Mouse (Mus musculus) adrenal gland, adult 18-20 months (tissue): ENCODE results near the gene Agtpbp1. TPM values are rescaled to one million over a fixed set of nuclear protein-coding genes. Genes with fewer than 3 reads are reported as not detected.

Experiments
- DNase-seq, 2 experiments: peaks; one replicate each; pipeline ENCODE4 v3.0.0; 2021 to 2022; ENCODE audit warnings: low spot score in 2 of 2
- total RNA-seq, 2 experiments: library from RNA; stranded (reverse); gene quantifications; 1 replicate in 1 of 2; 2 replicates in 1 of 2; pipeline ENCODE4 v1.2.3; 2021

Agtpbp1 gene
- total RNA-seq, 2 experiments from 2014 or later: 35.6 to 46.0 TPM

DNA sequence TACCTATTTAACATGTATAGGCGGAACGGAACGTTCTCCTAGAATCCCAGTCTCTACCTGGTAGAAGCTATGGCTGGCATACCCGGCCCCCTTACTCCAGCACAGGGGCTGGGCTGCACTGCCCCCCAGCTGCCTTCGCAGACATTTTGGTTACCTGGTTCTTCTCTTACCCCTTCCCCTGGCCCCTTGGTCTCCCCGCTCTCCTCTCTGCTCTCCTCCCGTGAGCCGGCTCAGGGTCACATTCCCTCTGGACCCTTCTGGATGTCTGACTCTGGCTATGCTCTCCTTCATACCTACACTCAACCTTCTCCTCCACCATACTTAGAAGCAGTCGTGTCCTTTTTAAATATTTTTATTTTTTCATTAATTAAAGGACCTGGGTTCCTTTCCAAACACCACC lies 546 bp downstream of the Agtpbp1 start:
- DNase-seq: peak; percentile 25 to 42

DNA sequence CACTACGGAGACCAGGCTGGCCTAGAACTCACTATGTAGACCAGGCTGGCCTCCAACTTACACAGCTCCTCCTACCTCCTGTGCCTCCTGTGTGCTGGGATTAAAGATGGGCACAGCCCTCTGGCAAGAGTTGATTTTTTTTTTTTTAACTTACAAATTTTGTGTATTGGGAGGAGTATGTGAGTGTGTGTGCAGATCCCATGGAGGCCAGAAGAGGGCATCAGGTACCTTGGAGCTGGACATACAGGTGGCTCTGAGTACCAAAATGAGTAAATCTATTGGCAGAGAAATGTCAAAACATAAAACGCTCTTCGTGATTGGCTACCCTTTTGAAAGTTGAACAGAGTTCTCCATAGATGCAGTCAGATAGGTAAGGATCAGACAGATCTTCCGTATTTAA lies 4.1 kb downstream of the Agtpbp1 start:
- DNase-seq: no peak

DNA sequence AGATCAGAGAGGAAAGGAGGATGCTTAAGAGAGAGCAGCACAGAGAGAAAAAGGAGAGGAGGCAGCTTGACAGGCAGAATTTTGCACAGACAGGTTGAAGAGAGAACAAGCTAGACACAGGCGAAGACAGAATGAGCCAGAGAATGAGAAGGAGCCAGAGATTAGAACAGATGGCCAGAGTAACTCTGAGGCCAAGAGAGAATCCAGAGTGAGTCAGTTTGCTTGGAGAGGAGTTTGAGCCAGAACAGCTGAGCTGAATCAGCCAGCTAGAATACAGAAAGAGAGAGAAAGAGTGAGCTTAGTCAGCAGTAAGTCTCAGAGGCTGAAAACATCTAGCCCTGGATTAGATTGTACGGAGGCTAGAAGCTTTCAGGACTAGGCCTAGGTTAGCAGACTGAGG lies 12.5 kb downstream of the Agtpbp1 start:
- DNase-seq: no peak

DNA sequence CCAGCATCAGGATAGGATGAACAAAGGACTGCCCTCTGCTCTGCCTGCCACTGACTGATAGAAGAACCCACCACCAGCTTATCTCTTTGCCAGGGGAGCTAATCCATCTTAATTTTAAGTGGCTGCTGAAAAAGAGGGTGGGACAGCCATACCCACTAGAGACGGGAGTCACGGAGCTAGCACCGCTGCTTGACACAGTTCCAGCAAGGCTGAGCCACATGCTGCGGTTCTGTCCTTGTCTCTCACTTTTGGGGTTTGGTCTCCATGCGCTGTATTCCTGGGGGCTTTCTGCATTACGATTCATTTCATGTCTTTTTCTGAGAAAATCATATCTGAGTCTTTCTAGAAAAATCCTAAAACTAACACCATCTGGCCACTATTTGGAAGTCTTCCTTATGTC lies 13.9 kb downstream of the Agtpbp1 start:
- no peak for DNase-seq

DNA sequence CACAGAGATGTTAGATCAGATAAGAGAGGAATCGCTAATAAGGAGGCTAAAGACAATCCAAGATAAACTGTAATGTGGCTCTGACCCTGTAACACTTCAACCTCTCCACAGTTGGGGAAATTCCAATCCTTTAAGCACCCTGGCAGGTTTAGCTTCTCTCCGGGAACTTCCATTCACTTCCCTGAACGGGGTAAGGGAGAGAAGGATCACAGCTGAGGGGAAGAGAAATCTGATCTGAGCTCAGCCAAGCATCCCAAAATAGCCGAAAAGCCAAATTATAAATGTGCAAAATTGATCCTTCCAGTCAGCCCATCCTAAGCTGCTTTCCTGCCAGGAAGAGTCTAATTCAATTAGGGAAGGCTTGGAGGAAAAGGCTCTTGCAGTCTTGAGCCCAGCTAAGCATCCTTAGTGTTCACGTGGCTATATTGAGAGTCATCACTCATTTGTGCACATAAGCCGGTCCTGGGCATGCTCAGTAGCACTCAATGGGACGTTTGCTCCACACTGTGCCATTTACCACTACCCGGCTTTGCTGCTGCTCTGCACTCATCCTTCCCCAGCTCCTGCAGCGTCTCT lies 19.0 kb downstream of the Agtpbp1 start:
- no peak for DNase-seq

DNA sequence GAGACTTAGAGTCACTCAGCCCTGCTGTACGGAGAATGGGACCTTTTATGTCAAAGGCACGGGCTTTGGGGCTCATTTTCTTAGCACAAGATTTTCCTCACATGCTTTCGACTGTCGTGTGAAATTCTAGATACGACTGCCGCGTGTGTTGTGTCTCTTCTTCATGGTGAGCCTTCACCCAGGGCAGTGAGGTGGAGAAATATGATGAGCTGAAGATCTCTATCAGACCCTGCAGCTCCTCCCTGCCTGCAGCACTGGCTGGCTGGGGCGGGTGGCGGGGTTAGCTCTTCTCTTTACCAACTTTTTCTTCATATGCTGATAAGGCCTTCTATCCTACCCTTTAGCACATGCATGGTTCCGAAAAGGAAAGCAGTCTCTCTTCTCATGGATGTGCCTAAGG lies 20.1 kb downstream of the Agtpbp1 start:
- no peak for DNase-seq

DNA sequence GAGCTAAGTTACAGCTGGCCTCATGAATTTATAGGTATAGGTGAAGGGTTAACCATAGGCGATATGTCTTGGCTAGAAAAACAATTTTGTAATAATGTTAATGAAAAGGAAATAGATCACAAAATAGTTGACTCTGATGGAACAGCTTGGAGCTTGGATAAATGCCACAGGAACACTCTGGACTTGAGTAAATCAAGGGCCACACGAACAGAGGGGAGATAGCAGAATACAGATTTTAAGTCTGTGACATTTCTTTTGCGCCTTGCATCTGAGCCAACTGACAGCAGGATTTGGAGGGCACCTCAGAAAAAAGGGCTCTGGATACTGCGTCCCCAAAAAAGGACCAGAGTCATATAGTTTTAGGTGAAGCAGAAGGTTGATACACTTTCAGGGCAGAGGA lies 20.5 kb downstream of the Agtpbp1 start:
- DNase-seq: no peak

DNA sequence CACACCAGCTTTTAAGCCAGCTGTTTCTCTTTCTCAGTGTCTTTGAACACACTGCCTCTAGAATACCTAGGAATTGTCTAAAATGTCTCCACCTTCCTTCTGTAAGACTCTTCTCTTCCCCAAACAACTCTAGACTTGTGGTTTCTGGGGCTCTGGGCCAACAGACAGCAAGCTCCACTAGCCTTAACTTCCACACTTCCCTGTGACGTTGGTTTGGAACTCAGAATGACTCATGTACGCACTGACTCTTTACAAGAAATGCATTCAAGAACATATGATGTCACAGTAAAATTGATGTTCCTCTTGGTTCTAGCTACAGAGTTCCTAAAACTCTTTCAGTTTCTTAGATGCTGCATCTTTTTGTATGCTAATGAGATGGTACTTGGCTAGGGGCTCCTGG lies 22.6 kb downstream of the Agtpbp1 start:
- no peak for DNase-seq

DNA sequence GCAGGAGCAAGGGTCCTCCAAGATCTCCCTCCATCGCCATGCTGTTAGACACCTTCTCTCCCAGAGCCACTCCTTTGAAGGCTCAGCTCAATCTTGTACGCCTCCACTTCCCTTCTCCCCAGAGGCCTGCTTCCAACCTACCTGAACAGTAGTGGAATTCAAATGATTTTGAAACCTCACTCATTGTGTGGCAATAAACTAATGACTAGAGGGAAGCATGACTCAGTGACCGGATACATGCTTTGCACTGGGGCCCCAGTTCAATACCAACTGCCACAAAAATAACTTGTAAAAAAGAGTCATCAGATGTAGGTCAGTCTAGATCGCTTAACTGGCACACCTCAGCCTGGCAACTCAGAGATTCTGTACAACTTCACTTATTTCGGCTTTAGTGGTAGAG lies 26.3 kb downstream of the Agtpbp1 start:
- DNase-seq: no peak

DNA sequence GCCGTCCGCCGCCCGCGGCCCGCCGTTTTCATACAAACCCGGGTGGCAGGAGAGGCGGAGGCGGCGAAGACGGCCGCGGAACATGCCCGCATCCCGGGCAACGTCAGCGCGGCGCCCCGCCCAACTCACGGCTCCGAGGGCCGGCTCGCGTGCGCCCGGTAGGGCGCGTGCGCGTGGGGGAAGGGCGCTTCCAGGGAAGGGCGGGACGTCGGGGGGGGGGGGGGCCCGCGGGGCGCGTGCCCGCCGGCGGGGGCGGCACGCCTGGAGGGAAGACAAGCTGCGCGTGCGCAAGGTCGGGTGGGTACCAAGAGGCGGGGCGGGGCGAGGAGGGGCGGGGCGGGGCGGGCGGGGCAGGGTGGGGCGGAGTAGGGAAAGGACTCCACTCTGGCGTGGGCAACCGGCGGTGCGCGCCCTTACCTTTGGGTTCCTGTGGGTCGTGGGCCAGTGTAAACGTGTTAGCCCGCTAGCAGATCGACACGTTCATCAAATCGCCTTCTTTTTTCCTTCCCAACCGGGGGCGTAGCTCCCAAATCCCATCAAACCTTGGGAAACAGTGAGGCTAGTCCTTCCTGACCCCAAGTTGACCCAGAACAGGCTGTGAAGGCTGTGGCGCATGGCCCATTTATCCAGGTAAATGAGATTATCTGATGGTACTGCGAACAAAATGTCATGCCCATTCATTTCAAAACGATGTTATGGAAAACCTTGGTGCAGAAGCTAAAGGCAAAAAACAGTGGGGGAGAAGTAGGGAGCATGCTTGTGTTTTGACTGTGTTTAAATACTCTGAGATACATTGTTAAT lies 27.6 kb downstream of the Agtpbp1 start:
- DNase-seq: peak; percentile 88 to 92

DNA sequence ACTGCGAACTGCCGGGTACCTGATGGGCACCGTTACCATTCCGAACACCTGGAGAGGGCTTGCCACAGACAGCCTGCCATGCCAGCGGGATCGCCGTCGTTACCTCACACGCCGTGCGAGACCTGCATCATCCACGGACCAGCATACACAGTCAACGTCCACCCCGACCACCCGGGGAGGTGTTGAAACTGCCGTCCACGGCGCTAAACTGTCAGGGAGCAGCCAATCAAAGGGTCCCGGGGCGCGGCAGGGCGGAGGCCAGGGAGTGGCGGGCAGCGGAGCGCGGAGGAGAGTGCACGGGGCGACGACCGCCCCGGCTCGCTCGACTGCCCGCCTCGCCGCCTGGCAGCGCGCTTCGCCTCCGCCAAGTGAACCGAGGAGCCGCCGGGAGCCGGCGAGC lies 28.4 kb downstream of the Agtpbp1 start:
- DNase-seq: peak; percentile 58 to 60

DNA sequence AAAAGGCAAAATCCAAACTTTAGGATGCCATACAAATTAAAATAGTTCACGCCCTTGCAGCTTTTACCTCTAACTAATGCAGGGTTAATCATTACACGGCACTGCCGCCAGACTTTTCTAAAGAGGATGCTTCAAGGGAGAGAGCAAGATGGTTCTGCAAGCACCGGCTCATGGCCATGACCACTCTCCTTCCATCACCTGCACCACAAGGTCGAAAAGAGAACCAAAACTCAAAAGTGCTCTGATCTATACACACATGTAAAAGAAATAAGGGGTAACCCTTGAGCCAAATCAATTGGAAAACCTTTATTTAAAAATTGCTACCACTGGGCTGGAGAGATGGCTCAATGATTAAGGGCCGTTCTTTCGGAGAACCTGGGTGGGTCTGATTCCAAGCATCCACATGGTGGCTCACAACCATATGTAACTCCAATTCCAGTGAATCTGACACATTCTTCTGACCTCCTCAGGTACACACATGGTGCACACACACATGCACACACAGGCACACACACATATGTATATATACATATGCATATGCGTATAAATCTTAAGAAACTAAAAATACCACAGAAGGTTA lies 29.3 kb downstream of the Agtpbp1 start:
- DNase-seq: no peak

DNA sequence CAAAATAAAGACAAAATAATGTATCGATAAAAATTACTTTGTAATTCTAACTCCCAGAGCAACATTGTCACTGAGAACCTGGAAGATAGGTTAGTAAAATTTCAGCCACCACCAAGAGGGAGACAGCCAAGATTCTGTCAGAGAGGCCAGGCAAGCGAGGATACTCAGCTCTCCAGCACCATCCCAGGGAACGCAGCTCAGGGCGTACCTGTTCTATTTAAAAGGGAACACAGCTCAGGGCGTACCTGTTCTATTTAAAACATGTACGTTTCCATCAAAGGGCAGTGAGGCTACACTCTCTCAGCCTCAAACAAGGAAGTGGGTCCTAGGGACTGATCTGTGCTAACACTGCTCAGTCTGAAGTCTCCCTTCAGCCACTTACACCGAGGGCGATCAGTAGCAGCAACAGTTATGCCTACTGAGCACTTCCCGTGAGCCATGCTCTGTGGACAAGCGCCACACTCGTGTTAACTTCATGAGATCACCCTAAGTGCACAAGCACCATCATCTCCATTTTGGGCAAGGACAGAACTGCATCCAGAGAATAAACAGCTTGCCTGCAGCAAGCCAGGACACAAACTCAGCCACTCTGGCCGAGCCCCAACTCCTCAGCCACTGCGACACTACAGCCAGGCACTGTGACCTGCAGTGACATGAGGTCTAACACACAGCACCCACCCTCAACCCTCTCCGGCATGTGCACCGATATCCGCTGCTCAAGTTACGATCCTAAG lies 30.1 kb downstream of the Agtpbp1 start:
- no peak for DNase-seq

DNA sequence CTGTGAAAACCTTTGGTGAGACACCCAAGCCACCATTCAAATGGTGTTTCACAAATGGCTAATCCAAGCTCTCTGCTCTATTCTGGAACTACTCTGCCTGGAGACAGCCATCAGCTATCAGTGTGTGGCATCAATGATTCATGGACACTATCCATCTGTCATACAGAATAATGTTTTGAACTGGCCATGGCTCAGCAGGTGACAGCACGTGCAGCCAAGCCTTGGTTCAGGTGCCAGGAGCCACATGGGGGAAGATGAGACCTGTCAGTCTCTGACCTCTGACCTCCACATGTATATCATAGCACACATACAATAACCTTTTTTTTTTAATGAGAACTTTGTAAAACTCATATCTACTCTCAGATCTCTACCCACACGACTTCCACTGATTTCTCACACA lies 32.3 kb downstream of the Agtpbp1 start:
- DNase-seq: no peak

DNA sequence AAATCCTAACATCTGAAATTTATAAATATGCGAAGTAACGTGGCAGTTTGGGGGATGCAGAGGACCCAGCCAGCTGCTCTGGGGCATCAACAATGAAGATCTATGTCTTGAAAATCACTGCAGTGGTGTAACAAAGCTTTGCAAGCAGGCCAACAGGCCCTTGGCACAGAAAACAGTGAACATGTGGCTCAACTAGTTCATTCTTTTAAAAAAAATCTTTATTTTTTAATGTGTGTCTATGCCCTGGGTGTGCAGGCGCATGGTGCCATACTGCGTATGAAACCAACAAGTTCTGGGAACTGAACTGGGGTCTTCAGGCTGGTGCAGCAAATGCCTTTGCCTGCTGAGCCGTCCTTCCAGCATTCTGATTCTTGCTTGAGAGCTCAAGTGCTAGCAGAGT lies 32.7 kb downstream of the Agtpbp1 start:
- no peak for DNase-seq

DNA sequence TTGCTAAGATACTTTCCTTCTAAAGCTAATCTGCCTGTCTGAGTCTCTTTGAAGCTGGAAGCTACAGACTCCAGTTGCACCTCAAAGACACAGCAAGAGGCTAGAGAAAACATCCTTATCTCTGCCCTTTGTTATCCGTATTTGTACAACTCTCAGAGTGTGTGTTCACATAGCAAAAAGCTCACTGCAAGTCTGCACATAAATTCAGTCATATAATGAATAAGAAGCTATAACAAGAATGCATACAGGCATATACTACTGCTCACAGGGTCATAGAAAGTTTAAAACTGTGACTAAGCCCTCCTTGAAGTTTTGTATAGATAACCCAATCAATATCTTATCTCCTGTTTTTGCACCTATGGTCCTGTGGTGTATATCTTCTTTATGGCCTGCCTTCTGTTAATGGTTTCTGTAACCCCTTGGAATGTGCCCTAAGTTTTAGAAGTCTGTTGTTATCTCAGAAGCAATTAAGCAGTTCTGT lies 35.7 kb downstream of the Agtpbp1 start:
- no peak for DNase-seq

DNA sequence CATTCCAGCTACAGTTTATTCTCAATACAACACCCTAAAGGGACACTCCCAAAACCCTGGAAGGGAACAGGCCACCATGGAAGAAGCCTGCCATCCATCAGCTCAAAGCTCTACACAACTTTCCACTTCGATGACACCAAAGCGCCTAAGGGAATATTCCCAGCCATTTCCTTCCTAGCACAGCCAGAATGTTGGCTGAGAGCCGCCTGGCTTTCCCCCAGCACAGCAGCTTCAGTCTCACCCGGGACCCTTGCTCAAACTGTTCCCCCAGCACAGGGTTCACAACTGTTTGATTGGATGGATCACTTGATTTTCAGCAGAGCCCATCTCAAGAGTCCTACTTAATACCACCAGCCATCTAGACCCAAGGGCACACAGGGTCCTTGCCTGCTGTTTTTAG lies 37.3 kb downstream of the Agtpbp1 start:
- DNase-seq: no peak

DNA sequence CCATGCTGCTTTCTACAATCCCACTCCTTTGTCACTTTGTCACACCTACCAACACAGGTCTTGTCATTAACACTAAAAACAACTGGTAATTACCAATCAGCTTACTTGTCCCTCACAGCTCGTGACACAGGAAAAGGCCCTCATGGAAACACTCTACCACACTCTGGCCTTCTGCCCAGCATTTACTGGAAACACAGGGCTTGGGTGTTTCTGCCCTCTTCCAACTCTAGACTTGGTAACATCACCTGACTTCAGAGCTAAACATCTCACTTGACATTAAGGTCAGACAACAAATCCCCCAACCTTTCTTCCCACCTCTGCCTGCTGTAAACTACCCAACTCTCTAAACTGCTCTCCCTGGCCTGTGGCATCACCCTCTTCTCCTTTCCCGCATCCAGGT lies 37.9 kb downstream of the Agtpbp1 start:
- no peak for DNase-seq

DNA sequence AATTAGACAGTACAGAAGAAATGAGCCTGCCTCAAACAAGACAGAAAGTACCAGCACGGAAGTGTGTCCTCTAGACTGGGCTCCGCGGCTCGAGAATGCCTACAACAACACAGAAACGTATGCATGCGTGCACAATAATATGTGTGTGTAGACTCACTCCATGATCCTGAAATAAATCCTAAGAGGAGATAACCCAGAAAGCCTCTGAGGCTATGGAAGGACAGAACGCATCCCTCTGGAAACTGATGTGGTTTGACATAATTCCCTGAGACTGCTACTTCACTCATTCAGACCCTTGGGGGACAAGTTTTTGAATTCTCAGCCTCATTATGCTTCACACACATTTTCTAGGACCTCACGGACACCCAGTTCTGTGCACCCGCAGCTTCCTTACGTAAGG lies 42.6 kb downstream of the Agtpbp1 start:
- no peak for DNase-seq

DNA sequence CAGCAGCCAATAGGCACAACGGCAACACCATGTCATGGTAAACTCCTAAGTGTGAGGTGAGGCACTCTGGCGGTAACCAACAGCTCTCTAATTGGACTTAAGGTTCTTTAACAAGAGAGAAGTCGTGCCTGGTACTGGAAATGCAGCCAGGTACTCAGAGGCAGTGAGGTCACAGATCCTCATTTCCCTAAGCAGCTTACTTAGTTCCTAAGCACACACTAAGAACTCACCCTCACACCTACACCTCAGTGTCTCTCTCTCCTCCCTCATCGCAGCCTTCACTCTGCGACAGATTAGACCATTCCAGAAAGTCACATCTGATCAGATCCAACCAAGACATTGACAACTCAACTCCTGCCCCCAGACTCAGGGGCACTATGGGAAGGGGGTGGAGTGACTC lies 45.0 kb downstream of the Agtpbp1 start:
- DNase-seq: no peak

DNA sequence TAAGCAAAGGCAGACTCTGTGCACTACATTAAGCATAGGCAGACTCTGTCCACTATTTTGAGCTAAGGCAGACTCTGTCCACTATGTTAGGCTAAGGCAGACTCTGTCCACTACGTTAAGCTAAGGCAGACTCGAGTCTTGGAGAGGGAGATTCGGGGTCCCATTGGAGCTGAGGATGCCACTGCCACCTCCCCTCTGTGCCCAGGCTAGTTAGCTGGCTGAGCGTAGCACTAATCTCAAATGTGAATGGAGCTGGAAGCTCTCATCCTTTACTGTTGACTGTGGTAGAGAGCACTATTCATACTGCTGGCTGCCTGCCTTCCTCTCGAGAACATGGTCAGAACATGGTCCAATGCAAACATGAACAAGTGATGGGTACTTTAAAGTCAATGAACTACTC lies 46.4 kb downstream of the Agtpbp1 start:
- no peak for DNase-seq

DNA sequence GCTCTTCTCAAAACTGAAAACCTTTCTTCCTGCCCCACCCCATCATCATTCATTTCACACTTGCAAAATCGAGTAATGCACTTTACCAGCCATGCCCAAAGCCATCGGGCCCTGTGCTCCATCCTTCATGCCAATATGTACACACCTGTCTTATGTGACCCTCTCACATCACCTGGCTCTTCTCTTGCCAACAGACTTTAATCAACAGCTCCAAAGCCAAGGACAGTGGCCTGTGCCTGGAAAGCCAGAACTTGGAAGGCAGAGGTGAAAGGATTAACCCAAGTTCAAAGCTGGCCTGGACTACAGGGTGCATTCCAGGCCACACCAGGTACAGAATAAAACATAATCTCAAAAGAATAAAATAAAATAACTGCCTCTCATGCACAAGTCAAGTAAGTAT lies 48.4 kb downstream of the Agtpbp1 start:
- DNase-seq: no peak
